Mouse (Mus musculus): Measurements from ENCODE around the gene Pfn3.
"Not testable (repeated sequence)": the region's sequence is repeated elsewhere in the genome, so short reads cannot be mapped to it uniquely, and the experiment has no call there.

Pfn3 gene

DNA sequence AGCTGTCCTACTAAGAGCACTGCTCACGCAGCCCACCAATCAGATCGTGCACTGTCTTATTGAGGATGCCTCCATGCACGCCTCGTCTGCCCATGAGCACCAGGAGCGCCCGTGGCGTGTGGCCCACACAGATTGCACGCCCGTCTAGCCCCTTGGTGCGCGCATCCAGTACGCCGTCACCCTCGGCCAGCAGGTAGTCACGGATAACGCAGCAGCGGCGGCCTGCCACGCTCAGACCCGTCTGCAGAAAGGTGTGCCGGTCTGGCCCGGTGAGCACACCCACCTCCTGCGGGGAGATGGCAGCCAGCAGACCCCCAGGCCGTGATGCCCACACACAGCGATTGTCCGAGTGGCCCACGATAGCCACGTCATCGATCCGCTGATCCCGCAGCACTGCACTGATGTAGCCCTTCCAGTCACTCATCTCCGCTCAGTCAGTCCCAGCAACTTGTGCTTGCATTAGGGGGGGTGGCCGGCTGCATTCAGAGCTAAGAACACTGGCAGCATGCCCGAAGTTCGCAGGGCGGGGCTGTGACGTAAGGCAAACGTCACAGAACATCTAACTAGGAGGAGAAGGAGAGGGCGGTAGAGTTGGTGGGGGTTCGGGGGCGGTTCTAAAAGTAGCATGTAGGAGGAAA lies at the start of gene Pfn3:
Gene Pfn3, minus strand, starts transcription at position 490 of the 638 bp plus-strand sequence.
- CTCF ChIA-PET, result interaction anchor here (0.5 kb wide), 1 partner anchor 101 kb away, joined by 3 read pairs; no protein-coding TSS in a partner anchor

DNA sequence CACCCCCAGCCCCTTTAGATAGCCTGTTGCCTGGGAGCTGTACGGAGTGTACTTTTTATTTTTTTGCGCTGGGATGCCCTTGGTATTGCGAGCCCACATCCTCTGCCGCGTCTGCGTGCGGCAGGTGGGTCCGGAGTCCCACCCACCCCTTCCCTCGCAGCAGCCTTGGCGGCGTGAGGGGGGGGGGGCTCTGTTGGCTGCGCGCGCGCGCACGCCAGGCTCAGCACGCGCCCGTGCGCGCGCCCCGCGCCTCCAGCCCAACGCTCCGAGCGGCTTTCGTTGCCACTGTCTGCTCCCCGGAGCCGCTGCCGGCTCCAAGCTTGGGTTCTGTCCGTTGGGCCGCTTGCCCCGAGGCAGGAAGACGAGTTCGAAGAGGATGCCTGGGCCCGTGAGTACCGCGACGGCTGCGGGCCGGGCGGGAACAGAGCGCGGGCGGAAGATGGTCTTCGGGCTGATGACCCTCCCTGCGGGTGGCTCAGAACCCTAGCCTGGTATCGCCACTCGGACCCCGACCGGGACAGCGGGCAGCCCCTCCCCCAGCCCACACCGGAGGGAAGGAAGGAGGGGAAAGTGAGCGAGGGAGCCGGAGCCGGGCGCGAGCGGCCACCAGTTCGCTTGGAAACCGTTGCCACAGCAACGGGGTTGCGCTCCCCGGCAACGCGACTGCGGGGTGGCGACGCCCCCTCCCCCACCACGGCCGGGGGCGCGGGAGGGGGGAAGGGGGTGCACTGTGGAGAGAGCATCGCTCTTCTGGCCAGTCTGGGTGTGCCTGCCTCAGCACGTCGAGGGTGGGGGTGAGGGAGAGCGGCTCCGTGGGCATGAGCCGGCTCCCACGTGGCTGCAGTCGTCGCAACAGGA lies 49.2 kb upstream of the Pfn3 start, which contains the start of gene Prr7:
Gene Prr7, plus strand, starts transcription at position 241 of the 858 bp plus-strand sequence.
- CTCF ChIA-PET, result interaction anchor here (0.5 to 2.3 kb wide), 4 partner anchors 14 to 47 kb away, joined by 3 to 10 read pairs (median 4); no protein-coding TSS in a partner anchor

GRCm38 (mm10) chr13:55463399-55464026 lies 48.5 kb upstream of the Pfn3 start:
- CTCF ChIA-PET, result interaction anchor here (0.5 kb wide), 1 partner anchor 15 kb away, joined by 10 read pairs; no protein-coding TSS in a partner anchor

DNA sequence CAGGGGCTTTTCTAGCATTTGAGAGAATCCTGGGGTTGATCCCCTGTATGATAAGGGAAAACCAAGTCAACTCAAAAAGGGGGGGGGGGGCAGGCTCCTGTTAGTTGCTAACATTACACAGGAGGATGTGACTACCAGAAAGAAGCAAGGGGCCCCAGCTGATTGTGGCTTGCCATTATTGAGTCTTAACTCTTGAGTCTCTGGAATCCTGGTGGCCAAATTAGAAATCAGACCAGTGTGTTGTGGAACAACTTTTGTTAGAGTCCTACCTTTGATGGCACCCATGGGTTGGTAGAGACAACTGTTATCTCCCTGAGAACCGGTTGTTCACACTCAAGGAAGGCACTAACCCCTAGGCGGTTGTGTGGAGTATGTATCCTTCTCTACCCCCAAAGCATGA lies 47.9 kb upstream of the Pfn3 start:
- CTCF ChIA-PET, result interaction anchor here (0.5 to 1.3 kb wide), 3 partner anchors 15 to 147 kb away, joined by 3 to 5 read pairs (median 3); no protein-coding TSS in a partner anchor

- CTCF ChIA-PET, result no interaction called here
These were observed 36.9 kb upstream of the Pfn3 start for GRCm38 (mm10) chr13:55451785-55452549.

DNA sequence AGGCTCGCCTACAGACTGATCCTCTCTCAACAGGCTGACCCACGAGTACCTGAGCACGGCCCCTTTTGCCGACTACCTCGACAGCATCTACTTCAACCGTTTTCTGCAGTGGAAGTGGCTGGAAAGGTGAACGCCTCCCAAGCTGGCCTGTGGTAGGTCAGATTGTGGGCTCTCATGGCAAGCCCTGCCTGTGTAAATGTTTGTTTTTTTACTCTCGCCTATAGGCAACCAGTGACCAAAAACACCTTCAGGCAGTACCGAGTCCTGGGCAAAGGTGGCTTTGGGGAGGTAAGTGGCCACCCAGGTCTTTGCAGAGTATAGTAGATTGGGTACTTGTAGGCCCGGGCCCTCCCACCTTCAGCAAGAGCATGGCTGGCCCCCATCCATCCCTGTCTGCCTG lies 36.3 kb upstream of the Pfn3 start:
- CTCF ChIA-PET, result interaction anchor here (0.8 kb wide), 1 partner anchor 29 kb away, joined by 5 read pairs; no protein-coding TSS in a partner anchor

GRCm38 (mm10) chr13:55450511-55450980 lies 35.5 kb upstream of the Pfn3 start:
- CTCF ChIA-PET, result interaction anchor here (0.6 to 0.8 kb wide), 2 partner anchors 15 to 28 kb away, joined by 3 to 5 read pairs; no protein-coding TSS in a partner anchor

DNA sequence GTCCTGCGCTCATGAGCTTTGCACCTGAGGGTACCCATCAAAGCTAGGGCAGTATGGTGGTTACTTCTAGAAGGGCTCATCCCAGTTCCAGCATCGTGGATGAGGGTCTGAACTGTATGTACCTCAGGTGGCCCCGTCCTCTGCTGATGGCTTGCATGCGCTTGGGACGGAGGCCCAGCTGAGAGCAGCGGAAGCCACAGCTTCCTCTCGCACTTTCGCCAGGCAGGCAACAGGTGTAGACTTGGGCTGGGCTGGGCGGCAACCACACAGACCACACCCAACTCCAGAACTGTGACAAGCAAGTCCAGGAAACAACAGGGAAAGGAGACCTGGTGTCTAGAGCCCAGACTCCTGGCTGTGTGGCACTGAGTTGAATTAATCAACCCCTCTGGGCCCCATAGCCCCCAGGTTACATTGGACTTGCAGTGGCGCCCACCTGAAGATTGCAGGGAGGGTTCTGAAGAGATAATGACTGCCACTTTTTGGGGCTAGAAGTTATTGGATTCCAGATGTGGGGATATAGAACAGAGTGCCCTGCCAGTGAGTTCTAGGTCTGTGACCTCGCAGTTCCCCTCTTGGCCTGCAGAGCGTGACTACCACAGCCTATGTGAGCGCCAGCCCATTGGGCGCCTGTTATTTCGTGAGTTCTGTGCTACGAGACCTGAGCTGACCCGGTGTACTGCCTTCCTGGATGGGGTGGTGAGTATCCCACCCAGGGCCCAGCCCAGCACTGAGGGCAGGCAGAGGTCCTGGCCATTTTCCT lies 34.8 kb upstream of the Pfn3 start:
- CTCF ChIA-PET, result interaction anchor here (1.0 kb wide), 1 partner anchor 18 kb away, joined by 4 read pairs; no protein-coding TSS in a partner anchor

DNA sequence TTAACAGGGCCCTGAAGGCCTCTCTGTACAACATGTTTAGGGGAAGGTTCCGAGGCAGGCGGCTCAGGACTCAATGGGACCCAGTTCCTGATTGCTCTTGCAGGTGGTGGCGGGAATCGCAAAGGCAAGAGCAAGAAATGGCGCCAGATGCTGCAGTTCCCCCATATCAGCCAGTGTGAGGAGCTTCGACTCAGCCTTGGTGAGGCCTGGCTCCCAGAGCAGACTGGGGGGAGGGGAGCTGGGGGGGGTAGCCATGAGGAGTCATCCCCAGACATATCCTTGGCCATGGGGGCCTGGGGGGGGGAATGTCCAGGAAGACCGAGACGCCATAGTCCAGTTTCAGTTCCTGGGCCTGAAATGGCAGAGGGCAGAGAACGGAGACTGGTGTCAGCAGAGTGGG lies 34.2 kb upstream of the Pfn3 start:
- CTCF ChIA-PET, result interaction anchor here (1.0 kb wide), 1 partner anchor 18 kb away, joined by 4 read pairs; no protein-coding TSS in a partner anchor

GRCm38 (mm10) chr13:55448131-55448530 lies 33.1 kb upstream of the Pfn3 start:
- CTCF ChIA-PET, result interaction anchor here (0.6 to 1.5 kb wide), 5 partner anchors 14 to 278 kb away, joined by 3 to 5 read pairs (median 3); partner anchors contain the start of gene F12

DNA sequence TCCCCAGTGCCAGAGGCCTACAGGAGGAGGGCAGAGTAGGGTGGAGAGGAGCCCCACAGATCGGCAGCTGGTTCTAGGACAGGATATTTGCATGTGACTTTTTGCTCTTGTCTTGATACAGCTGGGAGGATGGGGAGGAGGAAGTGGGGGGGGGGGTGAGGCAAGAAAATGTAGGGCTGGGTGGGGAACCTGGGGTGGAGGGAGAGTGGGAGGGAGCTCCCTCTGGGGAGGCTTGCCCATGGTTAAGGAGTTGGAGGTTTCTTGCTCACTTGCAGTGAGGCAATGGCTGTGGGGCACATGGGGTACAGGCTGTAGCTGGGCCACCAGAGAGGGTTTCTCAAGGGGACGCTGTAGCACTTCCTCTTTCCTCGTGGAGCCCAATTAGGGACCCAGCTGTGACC lies 32.5 kb upstream of the Pfn3 start:
- CTCF ChIA-PET, result interaction anchor here (1.5 kb wide), 1 partner anchor 26 kb away, joined by 3 read pairs; no protein-coding TSS in a partner anchor

DNA sequence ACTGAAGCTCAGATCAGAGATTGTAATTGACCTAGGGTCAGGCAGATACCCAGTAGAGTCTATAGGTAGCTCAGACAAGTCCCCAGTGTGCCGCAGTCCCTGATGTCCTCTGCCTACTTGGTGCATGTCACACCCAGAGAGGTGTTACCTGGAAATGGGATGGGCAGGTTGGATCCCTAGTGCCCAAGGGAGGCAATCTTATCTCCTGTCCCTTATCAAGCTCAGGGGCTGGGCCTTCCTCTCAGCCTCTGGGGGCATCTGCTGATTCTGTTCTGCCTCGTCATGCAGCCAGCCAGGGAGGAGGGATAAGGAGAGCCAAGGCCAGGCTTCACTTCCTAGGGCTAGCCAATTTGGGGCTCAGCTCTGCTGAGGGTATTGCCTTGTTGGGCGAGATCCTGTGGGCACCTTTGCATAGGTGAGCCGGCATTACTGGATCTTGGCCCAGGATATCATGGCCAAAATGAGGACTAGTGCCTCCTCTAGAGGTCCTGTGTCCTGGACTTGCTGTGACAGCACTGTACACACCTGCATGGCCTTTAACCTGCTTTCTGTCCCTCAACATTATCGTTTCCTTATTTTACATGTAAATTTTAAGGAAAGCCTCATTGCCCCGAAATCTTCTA lies 31.6 kb upstream of the Pfn3 start:
- CTCF ChIA-PET, result interaction anchor here (0.6 to 1.4 kb wide), 3 partner anchors 15 to 45 kb away, joined by 3 to 7 read pairs (median 5); no protein-coding TSS in a partner anchor

DNA sequence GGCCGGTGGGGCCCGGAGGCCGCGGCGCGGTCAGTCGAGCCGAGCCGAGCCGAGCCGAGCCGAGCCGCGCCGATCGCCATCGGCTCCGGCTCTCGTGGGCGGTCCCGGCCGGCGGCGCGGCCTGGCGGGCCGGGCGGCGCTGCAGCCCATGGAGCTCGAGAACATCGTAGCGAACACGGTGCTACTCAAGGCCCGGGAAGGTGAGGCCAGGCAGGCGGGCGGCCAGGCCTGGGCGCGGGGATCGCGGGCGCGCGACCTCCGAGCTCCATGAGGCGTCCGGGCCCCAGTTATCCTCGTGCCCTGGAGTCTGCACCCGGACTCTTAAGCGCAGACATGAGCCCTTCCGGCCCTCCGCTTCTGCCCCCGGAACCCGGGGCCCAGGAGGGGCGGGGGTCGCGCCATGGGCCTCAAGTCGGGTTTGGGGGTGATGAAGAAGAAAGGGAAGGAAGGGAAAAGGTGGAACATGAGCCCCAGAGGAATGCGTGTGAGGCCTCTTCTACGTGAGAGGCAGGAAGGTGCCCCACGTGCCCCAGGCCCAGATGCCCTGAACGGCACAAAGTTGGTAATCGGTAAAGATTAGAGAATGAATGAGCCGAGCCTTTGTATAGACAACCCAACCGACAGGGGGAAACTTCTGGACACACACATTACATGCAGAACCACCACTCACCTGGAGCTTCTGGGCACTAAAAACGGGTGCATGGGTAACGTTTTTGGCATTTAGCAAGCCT lies 30.5 kb upstream of the Pfn3 start:
- CTCF ChIA-PET, result interaction anchor here (0.9 to 1.4 kb wide), 2 partner anchors 14 to 17 kb away, joined by 3 to 5 read pairs; no protein-coding TSS in a partner anchor

DNA sequence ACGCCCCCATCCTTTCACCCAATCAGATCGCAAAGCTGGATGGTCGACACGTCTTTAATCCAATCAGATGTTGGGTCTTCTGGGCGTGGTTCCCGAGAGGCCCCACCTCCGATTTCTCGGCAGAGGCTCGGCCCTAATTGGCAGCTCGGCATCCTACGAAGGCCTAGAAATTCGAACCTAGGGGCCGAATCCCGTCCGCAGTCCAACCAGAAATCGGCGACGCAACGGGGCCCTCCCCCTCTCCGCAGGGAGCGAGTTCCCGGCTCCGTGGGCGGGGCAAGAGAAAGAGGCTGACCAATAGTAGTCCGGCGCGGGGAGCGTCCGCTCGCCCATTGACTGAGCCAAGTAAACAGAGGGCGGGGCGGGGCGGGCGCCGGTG lies 29.9 kb upstream of the Pfn3 start, which contains the start of gene Grk6:
Gene Grk6, plus strand, starts transcription at position 136 of the 379 bp plus-strand sequence.
- CTCF ChIA-PET, result interaction anchor here (1.4 kb wide), 1 partner anchor 13 kb away, joined by 5 read pairs; no protein-coding TSS in a partner anchor

GRCm38 (mm10) chr13:55444286-55444936 lies 29.4 kb upstream of the Pfn3 start:
- CTCF ChIA-PET, result no interaction called here

- CTCF ChIA-PET, result interaction anchor here (0.8 kb wide), 1 partner anchor 66 kb away, joined by 4 read pairs; no protein-coding TSS in a partner anchor
These were observed 28.8 kb upstream of the Pfn3 start for GRCm38 (mm10) chr13:55443799-55444285.

DNA sequence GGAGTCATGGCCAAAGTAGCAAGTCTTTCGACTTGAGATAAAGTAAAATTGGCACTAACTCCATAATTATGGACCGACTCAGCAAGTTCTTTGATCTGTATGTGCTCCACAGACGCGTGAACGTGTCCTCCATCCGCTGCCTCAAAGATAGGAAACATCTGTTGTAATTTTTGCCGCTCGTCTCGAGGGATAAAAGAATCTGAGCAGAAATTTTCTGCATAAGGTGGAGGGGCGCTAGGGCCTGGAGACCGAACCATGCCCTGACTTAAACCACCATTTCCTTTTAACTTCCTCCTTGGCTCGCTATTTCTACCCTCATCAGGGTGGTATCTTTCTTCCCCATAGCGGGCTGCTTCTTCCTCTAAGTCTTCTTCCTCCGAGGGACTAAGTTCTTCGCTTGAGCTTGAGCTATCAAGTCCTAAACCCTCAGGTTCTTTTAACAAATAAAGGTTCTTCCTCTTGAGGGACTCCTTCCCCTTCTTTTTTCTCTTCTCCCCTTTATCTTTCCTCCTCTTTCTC lies 22.1 kb upstream of the Pfn3 start:
- CTCF ChIA-PET, result not testable (repeated sequence)
